Mouse (Mus musculus): ENCODE measurements around the gene Dennd5b. TPM values are rescaled to one million over a fixed set of nuclear protein-coding genes. Genes with fewer than 3 reads are reported as not detected.
A peak's percentile ranks its signal among the peaks of the same experiment; 100 is the strongest.

Dennd5b gene
- polyA plus RNA-seq, 1 experiment from 2014 or later, result 14.3 TPM

GRCm38 (mm10) chr6:148958712-148959111, 142.8 kb downstream of the Dennd5b start:
- Histone ChIP-seq H3K27ac (replicated peaks) (no peak overlapping the region), H3K36me3 (no peaks in the 10 kb centered on the region), H3K4me2 (no peak overlapping the region), H3K4me1 (replicated peaks) (no peaks in the 10 kb centered on the region), H3K9me3 (no peaks in the 10 kb centered on the region), H3K4me3 (no peak overlapping the region), H3K27me3 (no peaks in the 10 kb centered on the region), H3K9ac (no peak overlapping the region)
- 94% methylated on average over 1 of the region's 1 CpGs for WGBS
- no peak for ATAC-seq (ENCODE audit: low read depth)

GRCm38 (mm10) chr6:148957046-148957445, 144.4 kb downstream of the Dennd5b start:
- WGBS, result 83% methylated on average over 3 of the region's 3 CpGs
- Histone ChIP-seq H3K9me3 (no peaks in the 10 kb centered on the region), H3K4me2 (no peak overlapping the region), H3K4me3 (no peak overlapping the region), H3K4me1 (replicated peaks) (no peaks in the 10 kb centered on the region), H3K27ac (replicated peaks) (no peak overlapping the region), H3K36me3 (no peaks in the 10 kb centered on the region), H3K9ac (no peak overlapping the region), H3K27me3 (no peaks in the 10 kb centered on the region)
- no peak for ATAC-seq (ENCODE audit: low read depth)

DNA sequence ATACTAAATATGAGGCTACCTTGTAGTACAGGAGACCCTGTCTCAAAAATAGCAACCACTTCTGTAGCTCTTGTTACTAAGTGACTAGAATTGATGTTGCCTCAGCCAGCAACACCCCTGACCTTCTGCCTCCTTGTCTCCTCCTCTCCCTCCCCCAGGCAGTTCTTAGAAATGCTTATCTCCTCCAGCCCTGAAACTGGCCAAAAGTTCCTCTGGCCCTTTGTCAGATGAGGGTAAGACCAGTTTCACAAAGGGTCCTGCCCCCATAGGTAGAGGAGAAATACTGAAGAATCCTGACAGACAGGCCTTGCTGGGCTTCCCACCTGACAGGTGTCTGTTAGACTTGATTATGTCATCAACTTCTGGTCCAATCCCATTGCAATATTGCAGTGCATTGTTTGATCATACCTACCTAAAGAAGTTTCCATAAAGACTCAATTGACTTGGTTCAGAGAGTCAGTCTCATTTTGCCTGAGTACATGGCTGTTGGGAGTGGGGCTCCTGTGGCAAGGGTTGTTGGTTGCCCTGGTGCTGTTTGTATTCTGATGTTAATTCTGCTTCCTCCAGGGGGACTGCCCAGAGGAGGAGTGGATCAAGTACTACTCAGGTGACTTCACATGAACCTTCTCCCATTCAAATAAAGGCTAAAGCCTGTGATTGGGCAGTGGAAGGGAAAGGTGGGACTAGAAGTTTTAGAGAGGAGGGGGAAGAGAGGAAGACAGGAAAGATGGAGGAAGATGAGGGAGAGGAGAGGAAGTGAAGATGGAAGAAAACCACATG, 145.6 kb downstream of the Dennd5b start:
- Histone ChIP-seq H3K27me3 (no peaks in the 10 kb centered on the region), H3K4me3 (no peak overlapping the region), H3K9ac (no peak overlapping the region), H3K36me3 (no peaks in the 10 kb centered on the region), H3K4me1 (replicated peaks) (no peaks in the 10 kb centered on the region), H3K27ac (replicated peaks) (no peak overlapping the region), H3K4me2 (no peak overlapping the region), H3K9me3 (no peaks in the 10 kb centered on the region)
- no peak for ATAC-seq (ENCODE audit: low read depth)

GRCm38 (mm10) chr6:148946881-148947405, 154.5 kb downstream of the Dennd5b start:
- ATAC-seq (ENCODE audit: low read depth), result peak; percentile 10
- Histone ChIP-seq H3K9ac (peak overlapping the region; percentile 91), H3K4me2 (peak overlapping the region; percentile 70), H3K27me3 (no peaks in the 10 kb centered on the region), H3K36me3 (no peaks in the 10 kb centered on the region), H3K9me3 (no peaks in the 10 kb centered on the region), H3K4me3 (peak overlapping the region; percentile 82), H3K4me1 (replicated peaks) (peaks cover 23% of the 10 kb centered on the region), H3K27ac (replicated peaks) (peak overlapping the region; percentile 89)
- WGBS, result 23% methylated on average over 11 of the region's 11 CpGs

- Histone ChIP-seq H3K4me1 (replicated peaks) (peaks cover 28% of the 10 kb centered on the region), H3K27ac (replicated peaks) (peak within 1 kb of the TSS; percentile 89), H3K4me3 (peak within 1 kb of the TSS; percentile 82), H3K36me3 (no peaks in the 10 kb centered on the region), H3K9ac (peak within 1 kb of the TSS; percentile 91), H3K27me3 (no peaks in the 10 kb centered on the region), H3K4me2 (peak within 1 kb of the TSS; percentile 70), H3K9me3 (no peaks in the 10 kb centered on the region)
- 0% methylated on average over 47 of the region's 47 CpGs for WGBS
- ATAC-seq (ENCODE audit: low read depth), result peak; percentile 78
These were observed 155.1 kb downstream of the Dennd5b start, which contains the start of gene Sinhcaf for GRCm38 (mm10) chr6:148946409-148946742. Sinhcaf (minus strand) TSS chr6:148946467.

- Histone ChIP-seq H3K9me3 (no peaks in the 10 kb centered on the region), H3K9ac (peak overlapping the region; percentile 91), H3K27me3 (no peaks in the 10 kb centered on the region), H3K4me2 (peak overlapping the region; percentile 70), H3K27ac (replicated peaks) (peak overlapping the region; percentile 89), H3K4me3 (peak overlapping the region; percentile 82), H3K4me1 (replicated peaks) (peaks cover 29% of the 10 kb centered on the region), H3K36me3 (no peaks in the 10 kb centered on the region)
- under 1% methylated on average over 75 of the region's 75 CpGs for WGBS
- ATAC-seq (ENCODE audit: low read depth), result peak; percentile 48
These were observed 155.7 kb downstream of the Dennd5b start for GRCm38 (mm10) chr6:148945509-148946408.

DNA sequence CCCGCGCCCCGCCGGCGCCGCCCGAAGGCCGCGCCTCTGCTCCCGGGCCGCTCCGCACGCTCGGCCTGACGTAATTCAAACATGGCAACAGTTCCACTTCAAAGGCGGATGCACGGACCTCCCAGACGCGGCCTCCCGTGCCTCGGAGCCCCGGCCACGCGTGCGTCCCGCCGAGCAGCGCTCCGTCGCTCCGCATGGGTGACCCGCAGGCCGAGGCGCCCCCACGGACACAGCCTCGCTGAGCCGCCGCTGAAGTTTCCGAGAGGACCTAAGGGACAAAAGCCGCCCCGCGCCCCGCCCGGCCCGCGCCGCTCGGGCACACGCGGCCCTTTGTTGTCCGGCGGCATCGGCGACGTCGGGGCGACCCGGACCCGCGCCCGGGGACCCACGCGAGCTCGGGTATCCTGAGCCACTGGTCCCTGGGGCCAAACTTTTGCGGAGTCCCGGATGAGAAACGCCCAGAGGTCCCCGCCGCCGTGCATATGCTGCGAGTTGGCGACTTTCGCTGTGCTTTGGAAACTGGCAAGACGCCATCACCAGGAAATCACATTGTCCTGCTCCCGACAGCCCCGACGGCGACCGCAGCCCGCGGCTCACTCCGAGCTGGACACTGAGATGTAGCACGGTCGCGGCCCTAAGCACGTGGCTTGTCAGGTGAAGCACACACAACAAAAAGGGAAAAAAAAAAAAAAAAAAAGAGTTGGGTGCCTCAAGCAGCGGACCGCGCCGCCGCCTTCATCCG, 156.5 kb downstream of the Dennd5b start:
- Histone ChIP-seq H3K27me3 (no peaks in the 10 kb centered on the region), H3K36me3 (no peaks in the 10 kb centered on the region), H3K9me3 (no peaks in the 10 kb centered on the region), H3K4me1 (replicated peaks) (peaks cover 29% of the 10 kb centered on the region), H3K9ac (peak overlapping the region; percentile 91), H3K4me2 (peak overlapping the region; percentile 70), H3K27ac (replicated peaks) (peak overlapping the region; percentile 89), H3K4me3 (peak overlapping the region; percentile 82)
- under 1% methylated on average over 88 of the region's 92 CpGs for WGBS
- peak; percentile 62 for ATAC-seq (ENCODE audit: low read depth)

DNA sequence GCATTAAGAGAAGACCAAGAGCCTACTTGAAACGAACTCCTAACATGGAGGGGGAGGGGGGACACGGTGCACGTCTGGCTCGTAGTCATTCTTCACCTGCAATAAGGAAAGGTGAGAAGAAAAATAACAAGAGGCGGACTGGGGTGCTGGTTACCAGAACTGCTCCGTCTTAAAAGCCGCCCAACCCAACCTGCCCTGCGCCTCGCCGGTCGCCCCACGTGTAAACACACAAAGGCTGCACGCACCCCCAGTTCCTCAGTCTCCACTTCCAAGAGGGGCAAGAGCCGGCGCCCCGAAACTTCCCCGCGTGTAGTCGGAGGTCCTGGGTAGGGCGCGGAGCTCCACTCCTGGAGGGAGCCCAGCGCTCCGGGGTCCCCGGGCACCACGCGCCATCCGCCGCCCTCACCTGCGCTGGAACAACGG, 157.1 kb downstream of the Dennd5b start:
- WGBS, result under 1% methylated on average over 30 of the region's 30 CpGs
- peak overlapping the region; percentile 82 for H3K4me3 ChIP-seq
- no peaks in the 10 kb centered on the region for H3K27me3 ChIP-seq
- ATAC-seq (ENCODE audit: low read depth), result no peak
- H3K4me1 ChIP-seq (replicated peaks), result peaks cover 29% of the 10 kb centered on the region
- H3K4me2 ChIP-seq, result peak overlapping the region; percentile 70
- no peaks in the 10 kb centered on the region for H3K36me3 ChIP-seq
- H3K9ac ChIP-seq, result peak overlapping the region; percentile 91
- H3K9me3 ChIP-seq, result no peaks in the 10 kb centered on the region
- peak overlapping the region; percentile 89 for H3K27ac ChIP-seq (replicated peaks)

DNA sequence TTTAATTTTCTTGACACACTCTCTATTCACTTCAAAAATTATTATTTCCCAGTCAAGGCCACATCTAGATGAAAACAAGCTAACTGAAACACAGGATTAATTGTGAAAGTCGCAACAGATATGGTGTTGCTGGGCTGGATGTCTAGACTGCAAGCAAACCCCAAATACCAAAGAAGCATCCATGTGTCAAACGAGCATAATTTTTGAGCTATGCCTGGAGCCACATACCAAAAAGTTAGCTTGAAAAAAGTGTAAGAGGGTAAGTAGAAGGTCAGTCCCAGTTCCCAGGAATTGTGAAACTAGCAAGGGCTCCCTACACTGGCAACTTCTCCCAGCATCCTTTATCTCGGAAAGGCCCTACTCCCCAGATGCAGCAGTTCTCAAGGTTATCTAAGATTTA, 157.8 kb downstream of the Dennd5b start:
- H3K4me2 ChIP-seq, result peak overlapping the region; percentile 70
- no peaks in the 10 kb centered on the region for H3K9me3 ChIP-seq
- WGBS, result 23% methylated on average over 3 of the region's 3 CpGs
- peak overlapping the region; percentile 82 for H3K4me3 ChIP-seq
- no peak overlapping the region for H3K27ac ChIP-seq (replicated peaks)
- ATAC-seq (ENCODE audit: low read depth), result no peak
- no peaks in the 10 kb centered on the region for H3K27me3 ChIP-seq
- H3K36me3 ChIP-seq, result no peaks in the 10 kb centered on the region
- peak overlapping the region; percentile 91 for H3K9ac ChIP-seq
- peaks cover 29% of the 10 kb centered on the region for H3K4me1 ChIP-seq (replicated peaks)

DNA sequence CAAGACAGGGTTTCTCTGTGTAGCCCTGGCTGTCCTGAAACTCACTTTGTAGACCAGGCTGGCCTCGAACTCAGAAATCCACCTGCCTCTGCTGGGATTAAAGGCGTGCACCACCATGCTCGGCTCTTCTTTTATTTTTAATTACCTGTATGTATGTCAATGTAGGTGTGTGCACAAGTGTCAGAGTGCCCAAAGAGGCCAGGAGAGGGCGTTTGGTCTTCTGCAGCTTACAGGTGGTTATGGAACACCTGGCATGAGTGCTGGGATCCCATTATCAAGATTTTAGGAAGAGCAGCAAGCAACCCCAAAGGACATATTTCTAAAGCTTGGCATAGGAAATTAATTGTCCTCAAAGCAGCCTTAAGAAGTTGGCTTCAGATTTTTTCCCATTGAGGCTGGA, 159.1 kb downstream of the Dennd5b start:
- H3K27me3 ChIP-seq, result no peaks in the 10 kb centered on the region
- 70% methylated on average over 4 of the region's 4 CpGs for WGBS
- ATAC-seq (ENCODE audit: low read depth), result no peak

DNA sequence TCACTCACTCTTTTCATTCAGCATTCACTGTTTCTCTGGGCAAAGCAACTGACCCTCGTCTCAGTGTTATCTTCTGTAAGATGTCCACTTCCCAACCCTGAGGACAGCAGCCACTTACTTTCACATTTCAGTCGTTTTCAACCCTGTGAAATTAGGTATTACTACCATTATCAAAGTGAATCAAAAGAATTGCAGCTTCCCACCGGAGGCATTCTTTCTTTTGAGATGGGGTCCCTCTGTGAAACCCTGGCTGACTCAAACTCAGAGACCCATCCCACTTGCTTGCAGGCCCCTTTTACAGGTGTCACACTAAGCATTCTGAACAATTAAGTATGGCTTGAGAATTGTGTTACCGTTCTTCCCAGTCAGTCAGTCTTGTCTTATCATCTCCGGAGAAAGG, 159.6 kb downstream of the Dennd5b start:
- no peaks in the 10 kb centered on the region for H3K9me3 ChIP-seq
- no peak overlapping the region for H3K4me2 ChIP-seq
- no peaks in the 10 kb centered on the region for H3K27me3 ChIP-seq
- no peak overlapping the region for H3K9ac ChIP-seq
- H3K4me1 ChIP-seq (replicated peaks), result peaks cover 26% of the 10 kb centered on the region
- H3K36me3 ChIP-seq, result no peaks in the 10 kb centered on the region
- H3K27ac ChIP-seq (replicated peaks), result no peak overlapping the region
- H3K4me3 ChIP-seq, result no peak overlapping the region
- ATAC-seq (ENCODE audit: low read depth), result no peak
- WGBS, result 45% methylated on average over 5 of the region's 5 CpGs

More for the DNA sequence above, 159.1 kb downstream of the Dennd5b start:
- H3K4me3 ChIP-seq, result no peak overlapping the region
- H3K27ac ChIP-seq (replicated peaks), result no peak overlapping the region
- H3K4me2 ChIP-seq, result no peak overlapping the region
- no peak overlapping the region for H3K9ac ChIP-seq
- no peaks in the 10 kb centered on the region for H3K9me3 ChIP-seq
- H3K4me1 ChIP-seq (replicated peaks), result peaks cover 29% of the 10 kb centered on the region
- H3K36me3 ChIP-seq, result no peaks in the 10 kb centered on the region
